Mouse (Mus musculus): ENCODE results near the gene Ergic2.
"Not testable (repeated sequence)": the region's sequence is repeated elsewhere in the genome, so short reads cannot be mapped to it uniquely, and the experiment has no call there.

Gene Ergic2

DNA sequence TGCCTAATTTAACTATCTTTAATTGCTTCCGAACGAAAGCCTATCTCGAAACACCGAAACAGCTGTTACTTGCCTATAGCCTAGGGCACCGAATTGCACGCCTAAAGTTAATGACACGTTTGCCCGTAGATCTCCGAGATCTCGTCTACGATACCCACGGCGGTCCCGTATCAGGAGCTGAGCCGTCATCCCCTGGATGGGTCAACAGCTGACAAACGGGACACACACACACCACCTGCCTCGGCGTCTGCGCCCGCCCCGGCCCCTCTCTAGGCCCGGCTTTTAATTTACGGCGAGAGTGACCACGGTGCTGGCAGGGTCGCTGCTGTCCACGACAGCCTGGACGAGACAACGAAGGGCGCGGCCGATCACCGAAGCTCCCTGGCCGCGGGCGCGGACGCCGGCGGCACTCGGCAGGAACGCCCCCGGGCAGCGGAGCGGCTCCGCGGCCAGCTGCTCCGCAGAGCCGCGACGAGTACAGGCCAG, 740 bp downstream of the Ergic2 start:
- DNase-seq (ENCODE audit: low read depth): no peak

DNA sequence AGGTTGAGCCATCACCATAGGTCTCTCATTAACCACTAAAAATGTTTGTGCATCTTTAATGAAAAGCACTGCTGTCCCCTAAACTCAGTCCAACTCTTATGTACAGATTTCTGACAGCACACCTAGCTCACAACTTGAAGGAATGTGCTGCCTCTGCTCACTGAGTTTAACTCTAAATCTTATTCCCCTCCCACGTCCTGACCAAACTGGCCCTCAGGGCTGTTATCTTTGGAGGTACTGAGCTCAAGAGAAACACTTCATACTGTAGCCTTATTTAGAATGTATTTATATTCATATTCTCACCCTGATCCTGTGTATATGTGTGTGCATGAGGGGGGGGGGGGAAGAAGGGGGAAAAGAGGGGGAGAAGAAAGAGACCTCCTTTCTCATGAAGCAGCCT, 4.7 kb downstream of the Ergic2 start:
- no peak for DNase-seq (ENCODE audit: low read depth)

DNA sequence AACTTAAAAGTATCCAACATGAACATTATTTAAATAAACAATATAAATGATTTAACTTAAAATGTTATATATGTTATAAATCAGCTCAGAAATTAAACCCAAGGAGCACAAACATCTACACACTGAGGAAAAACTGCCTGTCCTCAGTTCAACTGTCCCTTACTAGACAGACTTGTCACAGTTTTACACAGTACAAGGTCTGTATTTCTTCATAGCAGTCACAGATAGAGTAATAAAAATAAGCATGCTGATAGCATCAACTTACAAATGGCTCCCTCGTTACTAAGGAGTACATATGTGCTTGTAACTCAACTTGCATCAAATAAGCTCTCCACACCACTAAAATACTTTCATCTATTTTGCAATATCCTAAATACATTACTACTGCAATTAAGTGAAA, 7.0 kb downstream of the Ergic2 start:
- no peak for DNase-seq (ENCODE audit: low read depth)

DNA sequence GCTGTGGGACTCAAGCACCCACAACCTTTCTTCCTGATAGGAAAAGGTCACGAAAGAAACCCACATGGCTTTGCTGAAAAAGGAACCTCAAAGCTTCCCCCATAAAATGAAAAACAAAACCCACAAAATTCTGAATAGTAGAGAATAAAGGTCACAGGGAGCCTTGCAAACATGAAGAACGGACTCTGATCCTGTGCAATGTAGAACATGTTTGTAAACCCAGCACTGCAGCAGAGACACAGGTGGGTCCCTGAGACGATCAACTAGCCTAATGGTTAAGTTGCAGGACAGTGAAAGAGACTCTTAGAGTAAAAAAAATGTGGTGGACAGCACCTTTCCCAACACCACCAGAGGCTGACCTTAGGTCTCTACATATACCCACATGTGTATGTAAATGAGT, 12.4 kb downstream of the Ergic2 start:
- DNase-seq (ENCODE audit: low read depth): no peak

DNA sequence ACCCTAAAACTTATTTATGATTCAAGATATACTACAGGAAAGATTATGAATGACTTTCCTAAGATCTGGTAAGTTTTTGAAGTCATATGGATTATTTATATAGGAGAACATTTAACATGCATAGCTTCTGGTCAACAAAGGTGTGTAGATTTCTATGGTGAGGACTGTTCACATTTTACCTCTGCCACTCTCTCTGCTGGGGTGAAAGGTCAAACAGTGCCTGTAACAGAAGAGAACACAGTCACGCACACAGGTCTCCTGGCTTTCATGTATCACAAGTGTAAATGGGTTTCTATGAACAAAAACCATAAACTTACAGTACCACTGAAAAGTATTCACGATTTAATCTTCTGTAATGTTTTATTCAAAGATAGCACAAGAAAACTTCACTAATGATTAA, 13.0 kb downstream of the Ergic2 start:
- no peak for DNase-seq (ENCODE audit: low read depth)

DNA sequence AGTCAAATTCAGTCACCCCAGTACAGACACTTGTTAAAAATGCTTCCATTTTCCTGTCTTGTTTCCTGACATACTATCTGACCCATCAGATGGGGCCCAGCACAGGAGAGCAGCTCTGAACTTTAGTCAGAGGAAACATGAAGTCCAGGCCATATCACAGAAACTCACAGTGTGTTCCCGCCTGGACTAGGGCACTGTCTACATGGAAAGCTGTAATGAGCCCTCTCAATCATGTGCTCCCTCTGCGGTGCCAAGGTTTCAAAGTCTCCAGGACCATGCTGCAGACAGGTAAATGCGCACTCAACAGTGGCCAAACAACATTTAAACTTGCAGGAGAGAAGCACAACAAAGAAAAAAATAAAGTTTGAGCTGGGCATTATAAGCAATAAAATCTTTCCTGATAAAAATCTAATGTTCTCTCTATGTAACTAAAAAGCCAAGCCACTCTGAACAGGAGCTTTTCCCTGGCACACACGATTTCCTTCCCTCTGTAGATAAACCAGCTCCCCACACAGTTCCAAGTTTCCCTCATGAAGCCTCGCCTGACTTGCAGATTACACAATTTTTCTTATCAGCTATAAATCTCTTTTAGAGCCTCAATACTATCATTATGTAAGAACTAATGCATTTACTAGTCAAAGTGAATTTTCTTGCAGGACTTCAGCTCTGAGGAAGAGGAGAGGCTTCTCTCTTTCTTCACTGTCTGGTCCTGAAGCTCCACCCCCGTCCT, 18.0 kb downstream of the Ergic2 start:
- no peak for DNase-seq (ENCODE audit: low read depth)

DNA sequence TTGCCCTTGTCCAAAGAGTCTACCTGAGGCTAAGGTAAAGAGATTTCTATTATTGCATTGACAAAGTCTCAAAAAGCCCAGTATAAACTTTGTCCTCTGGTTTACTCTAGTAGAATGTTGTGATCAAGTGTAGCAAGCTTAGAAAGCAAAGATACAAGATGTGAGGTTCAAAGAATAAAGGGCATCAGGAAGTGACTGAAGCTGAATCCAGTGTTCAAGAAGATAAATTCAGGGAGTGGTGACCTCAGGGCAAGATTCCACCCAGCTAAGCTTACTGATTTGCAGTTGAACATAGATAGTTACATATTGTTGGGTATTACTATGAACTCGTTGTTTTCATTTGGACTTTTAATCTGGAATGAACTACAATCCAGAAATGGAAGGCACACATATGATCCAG, 26.5 kb downstream of the Ergic2 start:
- DNase-seq (ENCODE audit: low read depth): no peak

DNA sequence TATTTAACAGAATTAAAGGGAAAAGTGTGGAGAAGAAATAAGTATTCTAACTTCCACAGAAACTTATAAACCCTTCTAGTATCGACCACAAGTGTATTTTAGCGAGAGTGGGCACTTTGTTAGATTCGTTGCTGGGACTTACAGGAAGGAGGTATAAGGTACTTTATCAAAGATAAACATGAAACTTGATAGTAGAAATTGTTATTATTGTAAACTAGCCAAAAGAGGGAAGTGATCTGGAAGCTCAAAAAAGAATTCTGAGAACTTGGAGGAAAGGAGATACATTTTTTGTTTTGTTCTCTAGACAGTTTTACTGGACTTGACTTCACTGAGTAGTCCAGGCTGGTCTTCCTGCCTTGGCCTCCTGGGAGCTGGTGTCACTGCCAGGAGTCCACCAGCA, 39.3 kb downstream of the Ergic2 start:
- DNase-seq (ENCODE audit: low read depth): no peak

DNA sequence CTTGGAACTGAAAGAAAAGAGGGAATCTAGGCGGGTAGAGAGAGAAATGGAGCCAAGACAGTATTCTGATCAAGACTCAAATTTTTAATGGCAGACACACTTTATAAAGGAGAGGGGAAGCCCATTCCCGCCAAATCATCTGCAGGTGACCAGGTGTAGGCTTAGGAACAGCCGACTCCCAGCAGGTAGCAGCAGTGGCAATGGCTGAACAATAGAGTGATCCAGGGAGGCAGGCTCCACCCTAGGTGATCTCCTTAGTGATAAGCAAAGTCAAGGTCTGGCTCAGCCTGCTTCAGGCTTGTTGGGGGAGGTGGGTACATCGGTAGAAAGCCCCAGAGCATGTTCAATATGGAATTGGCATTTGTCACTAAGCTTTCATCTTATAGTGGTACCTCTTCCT, 59.9 kb downstream of the Ergic2 start:
- not testable (repeated sequence) for DNase-seq (ENCODE audit: low read depth)

DNA sequence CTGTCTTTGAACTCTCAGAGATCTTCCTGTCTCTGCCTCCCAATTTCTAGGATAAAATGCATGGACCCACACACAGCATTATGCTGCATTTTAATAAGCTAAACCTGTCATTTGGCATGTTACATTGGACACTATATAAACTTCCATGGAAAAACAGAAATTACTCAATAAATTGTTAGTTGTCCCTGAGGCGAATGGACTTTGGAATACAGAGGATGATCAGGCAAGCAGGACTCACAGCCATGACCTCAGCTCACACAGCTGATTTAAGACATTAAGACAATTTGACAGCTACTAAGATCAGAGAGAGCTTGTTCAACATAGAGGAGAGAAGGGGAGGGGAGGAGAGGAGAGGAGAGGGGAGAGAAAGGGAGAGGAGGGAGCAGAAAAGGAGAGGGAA, 69.8 kb downstream of the Ergic2 start:
- no peak for DNase-seq (ENCODE audit: low read depth)

DNA sequence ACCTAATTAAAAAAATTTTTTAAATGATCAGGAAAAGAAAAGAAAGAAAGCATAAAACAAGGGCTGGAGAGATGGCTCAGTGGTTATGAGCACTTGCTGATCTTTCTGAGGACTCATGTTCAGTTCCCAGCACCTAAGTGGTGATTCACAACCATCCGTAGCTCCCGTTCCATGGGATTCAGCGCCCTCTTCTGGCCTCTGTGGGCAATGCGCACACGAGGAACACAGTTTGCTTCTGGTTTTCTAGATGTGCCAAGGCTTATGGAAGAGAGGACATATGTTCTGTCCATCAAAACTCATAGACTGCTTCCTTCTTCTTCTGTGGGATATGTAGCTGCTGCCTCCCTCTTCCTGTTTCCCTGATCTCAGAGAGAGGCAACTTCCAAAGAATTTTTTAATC, 70.3 kb downstream of the Ergic2 start:
- DNase-seq (ENCODE audit: low read depth): no peak

DNA sequence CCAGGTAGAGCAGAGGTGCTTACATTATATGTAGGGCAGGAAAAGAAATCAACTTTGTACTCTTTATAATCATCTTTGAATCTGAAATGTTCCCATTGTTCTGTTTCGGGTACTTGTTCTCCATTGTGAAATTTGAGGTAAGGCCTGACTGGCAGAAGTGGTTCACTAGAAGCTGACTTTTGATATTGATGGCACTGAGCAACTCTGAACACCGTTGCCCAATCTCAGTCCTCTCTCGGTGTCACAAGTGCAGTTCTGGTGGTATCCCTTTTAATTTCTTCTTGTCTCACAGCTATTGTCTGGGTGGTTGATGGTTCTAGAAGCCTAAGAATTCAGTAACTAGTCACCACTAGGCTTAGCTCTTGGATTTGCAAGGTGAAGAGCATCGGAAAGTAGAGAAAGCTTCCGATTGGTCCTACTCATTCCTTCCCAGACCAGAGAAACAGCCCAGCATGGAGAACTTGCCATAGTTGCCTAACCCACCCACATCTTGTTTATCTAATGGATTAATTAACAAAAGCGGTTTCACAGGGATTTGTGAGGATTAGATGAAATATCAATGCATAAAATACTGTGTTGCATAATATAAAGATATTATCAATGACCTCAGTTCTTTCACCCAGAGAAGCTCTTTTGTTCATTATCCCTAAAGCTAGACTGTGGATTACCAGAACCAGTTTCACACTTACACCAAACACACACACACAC, 72.7 kb downstream of the Ergic2 start:
- DNase-seq (ENCODE audit: low read depth): no peak

DNA sequence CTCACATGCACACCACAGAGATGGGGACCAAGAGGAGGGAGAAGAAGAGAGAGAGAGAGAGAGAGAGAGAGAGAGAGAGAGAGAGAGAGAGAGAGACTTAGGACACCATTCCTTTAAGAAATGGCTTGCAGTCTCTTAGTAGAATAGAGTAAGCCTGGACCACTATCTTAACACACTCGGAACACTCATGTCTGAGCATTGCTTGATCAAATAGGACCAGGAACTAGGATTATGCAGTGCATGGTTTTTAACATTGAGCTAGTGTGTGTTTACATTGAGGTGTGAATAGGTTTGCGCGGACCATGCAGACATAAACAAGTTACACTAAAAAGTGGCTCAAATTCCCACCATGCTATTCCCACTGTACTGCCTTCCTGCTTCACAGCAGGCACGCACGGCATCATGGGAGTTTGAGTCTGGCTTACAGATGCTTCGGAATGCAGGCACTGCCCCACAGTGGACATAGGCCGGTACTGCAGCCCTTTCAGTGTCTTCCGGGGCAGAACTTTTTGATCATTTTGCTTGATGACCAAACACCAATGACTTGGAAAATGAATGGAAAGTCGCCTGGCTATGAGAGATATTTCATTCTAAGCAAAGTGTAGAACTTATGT, 76.3 kb downstream of the Ergic2 start:
- DNase-seq (ENCODE audit: low read depth): peak; percentile 35

DNA sequence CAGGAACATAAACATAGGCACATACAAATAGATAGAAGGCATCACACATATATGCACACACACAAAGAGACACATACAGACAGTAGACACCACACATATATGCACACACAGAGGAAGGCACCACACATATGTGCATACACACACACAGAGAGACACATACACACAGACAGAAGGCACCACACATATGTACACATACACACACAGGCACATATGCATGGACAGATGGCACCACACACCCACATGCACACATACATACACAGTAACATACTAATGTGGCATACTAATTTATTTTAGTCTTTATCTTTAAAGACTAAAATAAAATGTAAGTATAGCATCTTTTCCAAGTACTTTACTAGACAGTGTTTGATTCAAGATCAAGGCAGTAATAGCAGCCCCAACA, 78.6 kb downstream of the Ergic2 start:
- no peak for DNase-seq (ENCODE audit: low read depth)

DNA sequence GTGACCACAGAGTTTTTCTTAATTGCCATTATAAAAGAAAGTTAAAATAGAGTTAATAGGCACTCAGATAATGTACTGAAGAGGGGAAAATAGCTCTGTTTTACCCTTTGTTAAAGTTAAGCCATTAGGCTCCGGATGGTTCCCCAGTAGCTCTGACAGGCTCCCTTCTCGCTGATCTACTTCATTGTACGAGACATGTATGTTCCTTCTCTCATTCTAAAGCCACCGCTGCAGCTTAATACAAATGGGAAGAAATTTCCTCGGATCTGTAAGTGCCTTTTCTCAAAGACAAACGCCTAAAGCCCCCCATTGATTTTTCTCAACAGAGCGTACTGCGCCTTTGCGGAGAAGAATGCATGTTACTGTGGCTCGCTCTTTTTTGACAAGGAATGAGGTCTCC, 79.9 kb downstream of the Ergic2 start:
- no peak for DNase-seq (ENCODE audit: low read depth)

Data from fibroblast of lung, adult 2 months (primary cell).